Mouse (Mus musculus): ENCODE measurements around the gene Gm20489. TPM values are rescaled to one million over a fixed set of nuclear protein-coding genes. Genes with fewer than 3 reads are reported as not detected.

The Gm20489 gene
- not detected in 2 replicates for total RNA-seq (2014; rRNA removed)
- polyA plus RNA-seq (2015; fragmentation: Nextera tagmentation; extraction: Ambion mirVana): not detected in 2 replicates

DNA sequence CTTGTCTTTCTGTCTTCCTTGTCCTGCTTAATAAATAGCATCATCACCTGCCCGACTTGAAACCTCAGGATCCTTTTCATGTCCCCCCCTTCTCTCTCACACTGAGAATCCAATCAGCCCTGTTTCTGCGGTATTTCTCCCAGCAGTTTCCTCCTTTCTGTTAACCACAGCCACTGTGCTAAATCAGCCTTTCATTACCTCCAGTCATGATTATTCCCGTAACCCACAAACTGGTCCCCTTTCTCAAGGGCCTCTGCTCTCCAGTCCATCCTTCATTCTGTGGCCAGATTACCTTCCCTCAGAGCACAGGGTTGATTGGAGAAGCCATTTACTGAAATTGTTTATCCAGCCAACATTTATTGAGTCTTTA lies at the start of gene Gm20489:
Gene Gm20489 (minus strand): TSS at position 269 of the 370 bp plus-strand sequence.
- Histone ChIP-seq H3K9ac (replicated peaks; ENCODE audit: low read length, poor library complexity, severe bottlenecking) (no peak within 1 kb of the TSS), H3K36me3 (ENCODE audit: insufficient read depth, low read length) (no peaks in the 10 kb centered on the region), H3K4me3 (ENCODE audit: low read depth, low read length) (no peak within 1 kb of the TSS), H3K4me1 (ENCODE audit: insufficient read depth, low read length) (no peaks in the 10 kb centered on the region), H3K4me2 (ENCODE audit: low read depth, low read length, poor library complexity, severe bottlenecking) (no peak within 1 kb of the TSS), H3K27me3 (ENCODE audit: insufficient read depth, low read length) (no peaks in the 10 kb centered on the region), H3K27ac (ENCODE audit: low read depth, low read length) (no peak within 1 kb of the TSS), H3K9me3 (ENCODE audit: low read length) (no peaks in the 10 kb centered on the region)
- 76% methylated on average over 3 of the region's 3 CpGs for WGBS
- TF ChIP-seq CTCF (IDR thresholded peaks at IDR 0.05): no peak
- no peak for ATAC-seq (ENCODE audit: low FRiP score)
- no peak for DNase-seq (ENCODE audit: low spot score)

DNA sequence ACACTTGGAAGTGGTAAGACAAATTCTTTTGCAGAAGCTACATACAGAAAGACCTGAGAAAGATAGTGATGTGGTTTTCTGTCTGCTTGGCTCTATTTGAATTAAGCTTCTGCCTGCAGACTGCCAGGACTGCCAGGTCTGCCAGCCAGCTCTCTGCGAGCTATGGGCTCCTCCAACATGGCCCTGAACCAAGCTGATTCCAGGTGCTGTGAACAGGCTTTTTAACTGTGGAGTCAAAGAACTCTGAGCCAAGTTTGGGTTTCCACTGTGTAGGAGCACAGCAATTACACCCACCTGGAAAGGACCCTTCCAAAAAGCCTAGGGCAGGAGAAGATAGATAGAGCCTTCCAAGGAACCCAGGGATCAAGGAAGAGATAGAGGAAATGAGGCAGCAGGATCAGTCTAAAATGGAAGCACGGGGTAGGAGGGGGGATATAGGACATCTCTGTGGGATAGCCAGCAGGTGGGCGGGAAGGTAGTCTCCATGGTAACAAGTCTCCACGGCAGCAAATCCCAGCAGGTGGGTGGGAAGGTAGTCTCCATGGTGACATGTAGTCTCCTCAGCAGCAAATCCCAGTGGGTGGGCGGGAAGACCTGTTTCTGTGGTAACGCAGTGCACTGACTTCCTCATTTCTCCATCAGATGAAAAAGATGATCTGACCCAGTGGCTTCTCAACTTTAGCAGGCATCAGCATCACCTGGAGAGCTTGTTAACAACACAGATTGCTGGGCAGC lies 45.0 kb upstream of the Gm20489 start:
- no peak overlapping the region for H3K4me3 ChIP-seq (ENCODE audit: low read depth, low read length)
- H3K9ac ChIP-seq (replicated peaks; ENCODE audit: low read length, poor library complexity, severe bottlenecking): no peak overlapping the region
- no peak for TF ChIP-seq CTCF (IDR thresholded peaks at IDR 0.05)
- ATAC-seq (ENCODE audit: low FRiP score) (peak; percentile 44), DNase-seq (ENCODE audit: low spot score) (peak; percentile 66)
- H3K27me3 ChIP-seq (ENCODE audit: insufficient read depth, low read length): no peaks in the 10 kb centered on the region
- 0 out of 2 replicates have a peak, but pooled peaks cover 8% of the 10 kb centered on the region for H3K36me3 ChIP-seq (ENCODE audit: insufficient read depth, low read length)
- no peaks in the 10 kb centered on the region for H3K9me3 ChIP-seq (ENCODE audit: low read length)
- H3K4me2 ChIP-seq (ENCODE audit: low read depth, low read length, poor library complexity, severe bottlenecking): no peak overlapping the region
- whole genome bisulfite sequencing: 18% methylated on average over 6 of the region's 6 CpGs
- H3K4me1 ChIP-seq (ENCODE audit: insufficient read depth, low read length): no peaks in the 10 kb centered on the region
- H3K27ac ChIP-seq (ENCODE audit: low read depth, low read length): no peak overlapping the region

DNA sequence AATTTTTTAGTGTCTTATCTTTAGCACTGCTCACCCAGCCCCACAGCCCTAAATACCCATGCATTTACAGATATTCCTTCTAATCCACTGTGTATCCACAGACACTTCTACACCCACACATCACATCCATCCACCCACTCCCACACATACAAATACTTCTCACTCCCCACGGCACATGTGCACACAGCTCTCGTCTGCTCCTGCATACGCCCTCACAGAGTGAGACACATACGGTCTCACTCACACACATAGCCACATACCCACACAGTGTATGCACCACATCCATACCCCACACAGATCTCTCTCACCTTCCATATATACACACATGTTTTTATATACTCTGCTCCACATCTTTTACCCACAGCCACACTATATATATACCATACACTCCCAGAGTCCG lies 40.5 kb upstream of the Gm20489 start:
- Histone ChIP-seq H3K36me3 (ENCODE audit: insufficient read depth, low read length) (0 out of 2 replicates have a peak, but pooled peaks cover 9% of the 10 kb centered on the region), H3K27ac (ENCODE audit: low read depth, low read length) (no peak overlapping the region), H3K4me1 (ENCODE audit: insufficient read depth, low read length) (no peaks in the 10 kb centered on the region), H3K27me3 (ENCODE audit: insufficient read depth, low read length) (no peaks in the 10 kb centered on the region), H3K4me2 (ENCODE audit: low read depth, low read length, poor library complexity, severe bottlenecking) (no peak overlapping the region), H3K9ac (replicated peaks; ENCODE audit: low read length, poor library complexity, severe bottlenecking) (no peak overlapping the region), H3K9me3 (ENCODE audit: low read length) (no peaks in the 10 kb centered on the region), H3K4me3 (ENCODE audit: low read depth, low read length) (no peak overlapping the region)
- DNase-seq (ENCODE audit: low spot score) (no peak), ATAC-seq (ENCODE audit: low FRiP score) (no peak)
- TF ChIP-seq CTCF (IDR thresholded peaks at IDR 0.05): no peak
- 86% methylated on average over 5 of the region's 5 CpGs for WGBS

DNA sequence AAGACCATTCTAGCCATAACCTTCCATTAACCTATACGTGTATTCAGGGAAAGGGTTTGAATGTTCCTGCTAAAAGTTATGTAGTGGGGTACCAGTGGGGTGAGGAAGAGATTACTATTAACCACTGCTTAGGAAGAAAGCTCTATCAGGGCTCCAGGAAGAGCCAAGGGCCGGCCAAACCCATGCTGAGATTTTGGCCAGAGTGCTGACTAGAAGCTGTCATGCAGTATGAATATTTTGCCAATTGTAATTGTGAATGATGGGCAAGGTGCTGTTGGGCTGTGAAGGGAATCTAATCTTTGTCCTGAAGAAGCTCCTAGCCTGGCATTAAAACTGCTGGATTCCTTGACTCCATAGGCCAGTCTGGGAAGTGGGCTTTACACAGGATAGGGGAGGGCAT lies 35.8 kb upstream of the Gm20489 start:
- 0 out of 2 replicates have a peak, but pooled peaks cover 4% of the 10 kb centered on the region for H3K36me3 ChIP-seq (ENCODE audit: insufficient read depth, low read length)
- H3K4me3 ChIP-seq (ENCODE audit: low read depth, low read length): no peak overlapping the region
- H3K9me3 ChIP-seq (ENCODE audit: low read length): no peaks in the 10 kb centered on the region
- DNase-seq (ENCODE audit: low spot score) (no peak), ATAC-seq (ENCODE audit: low FRiP score) (no peak)
- no peak overlapping the region for H3K4me2 ChIP-seq (ENCODE audit: low read depth, low read length, poor library complexity, severe bottlenecking)
- H3K27me3 ChIP-seq (ENCODE audit: insufficient read depth, low read length): no peaks in the 10 kb centered on the region
- WGBS: 31% methylated on average over 2 of the region's 2 CpGs
- H3K4me1 ChIP-seq (ENCODE audit: insufficient read depth, low read length): no peaks in the 10 kb centered on the region
- no peak for TF ChIP-seq CTCF (IDR thresholded peaks at IDR 0.05)
- H3K9ac ChIP-seq (replicated peaks; ENCODE audit: low read length, poor library complexity, severe bottlenecking): no peak overlapping the region
- H3K27ac ChIP-seq (ENCODE audit: low read depth, low read length): no peak overlapping the region

DNA sequence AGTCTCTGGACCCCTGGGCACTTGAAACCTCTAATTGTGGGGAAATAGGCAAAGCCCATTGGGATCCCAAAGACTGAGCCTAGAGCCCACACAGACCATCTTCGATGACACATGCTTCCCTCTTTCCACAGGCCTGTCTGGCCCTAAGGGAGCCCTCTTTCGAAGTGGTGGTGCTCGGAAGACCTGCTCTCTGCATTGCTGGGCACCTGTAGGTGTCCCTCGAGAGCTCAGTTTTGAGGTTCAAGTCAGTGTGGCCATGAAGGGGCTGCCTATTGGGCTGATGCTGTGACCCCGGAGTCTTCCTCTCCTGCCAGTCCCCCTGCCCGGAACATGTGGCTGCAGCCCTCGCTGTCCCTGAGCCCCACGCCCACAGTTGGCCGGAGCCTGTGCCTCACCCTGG lies 32.8 kb upstream of the Gm20489 start:
- TF ChIP-seq CTCF (IDR thresholded peaks at IDR 0.05): peak; percentile 8; the same call in 1 of the 2 replicates
- H3K36me3 ChIP-seq (ENCODE audit: insufficient read depth, low read length): 0 out of 2 replicates have a peak, but pooled peaks cover 2% of the 10 kb centered on the region

DNA sequence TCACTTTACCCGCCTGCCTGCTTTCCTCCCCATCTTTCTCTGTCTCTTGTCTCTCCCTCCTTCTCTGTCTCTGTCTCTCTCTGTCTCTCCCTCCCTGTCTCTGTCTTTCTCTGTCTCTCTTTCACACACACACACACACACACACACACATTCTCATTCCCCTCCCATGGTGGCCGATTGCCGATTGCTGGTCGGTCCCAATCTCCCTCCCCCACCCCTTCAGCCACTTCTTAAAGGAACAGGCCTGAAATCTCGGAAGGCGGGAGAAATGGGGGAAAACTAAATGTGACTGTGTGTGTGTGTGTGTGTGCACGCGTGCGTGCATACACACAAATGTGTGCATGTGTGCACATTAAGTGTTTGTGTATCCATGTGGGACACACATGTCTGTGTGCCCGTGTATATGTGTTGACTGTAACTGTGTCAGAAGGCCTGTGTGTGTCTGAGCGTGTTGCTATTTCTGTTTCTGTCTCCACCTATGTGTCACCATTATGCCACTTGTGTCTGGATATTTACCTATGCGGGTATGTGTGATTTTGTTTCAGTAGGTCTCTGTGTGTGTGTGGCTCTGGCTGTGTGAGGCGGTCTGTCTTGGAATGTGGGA lies 31.7 kb upstream of the Gm20489 start:
- Histone ChIP-seq H3K9me3 (ENCODE audit: low read length) (no peaks in the 10 kb centered on the region), H3K36me3 (ENCODE audit: insufficient read depth, low read length) (peaks cover 3% of the 10 kb centered on the region; the same call in 1 of the 2 replicates), H3K9ac (replicated peaks; ENCODE audit: low read length, poor library complexity, severe bottlenecking) (peak overlapping the region; percentile 77), H3K4me1 (ENCODE audit: insufficient read depth, low read length) (no peaks in the 10 kb centered on the region), H3K27ac (ENCODE audit: low read depth, low read length) (peak overlapping the region; percentile 77), H3K27me3 (ENCODE audit: insufficient read depth, low read length) (no peaks in the 10 kb centered on the region), H3K4me3 (ENCODE audit: low read depth, low read length) (peak overlapping the region; percentile 50), H3K4me2 (ENCODE audit: low read depth, low read length, poor library complexity, severe bottlenecking) (peak overlapping the region; percentile 60)
- peak; percentile 65 for DNase-seq (ENCODE audit: low spot score)
- no peak for TF ChIP-seq CTCF (IDR thresholded peaks at IDR 0.05)
- WGBS: 27% methylated on average over 13 of the region's 13 CpGs
- ATAC-seq (ENCODE audit: low FRiP score): peak; percentile 53

More for the DNA sequence above, 32.8 kb upstream of the Gm20489 start:
- H3K27me3 ChIP-seq (ENCODE audit: insufficient read depth, low read length): no peaks in the 10 kb centered on the region
- no peak for ATAC-seq (ENCODE audit: low FRiP score)
- H3K4me3 ChIP-seq (ENCODE audit: low read depth, low read length): peak overlapping the region; percentile 50
- WGBS: 56% methylated on average over 9 of the region's 9 CpGs
- no peaks in the 10 kb centered on the region for H3K9me3 ChIP-seq (ENCODE audit: low read length)
- no peaks in the 10 kb centered on the region for H3K4me1 ChIP-seq (ENCODE audit: insufficient read depth, low read length)
- 0 out of 2 replicates have a peak overlapping the region, but pooled peaks have one; percentile 77 for H3K27ac ChIP-seq (ENCODE audit: low read depth, low read length)
- DNase-seq (ENCODE audit: low spot score): no peak
- H3K4me2 ChIP-seq (ENCODE audit: low read depth, low read length, poor library complexity, severe bottlenecking): peak overlapping the region; percentile 60
- peak overlapping the region; percentile 30; the same call in 1 of the 2 replicates for H3K9ac ChIP-seq (replicated peaks; ENCODE audit: low read length, poor library complexity, severe bottlenecking)
